Mouse (Mus musculus) heart, postnatal 0 days (tissue): ENCODE data around the gene Cyp17a1. TPM values are rescaled to one million over a fixed set of nuclear protein-coding genes. Genes with fewer than 3 reads are reported as not detected.

ENCODE experiments used
- ATAC-seq: fragments of 200-750 bp; cut with Nextera tagmentation; 2 replicates; pipeline ENCODE4 v1.8.0; 2017; ENCODE audit warnings: low read depth, moderate number of reproducible peaks, moderate library complexity; ENCODE audit not compliant: insufficient read depth
- DNase-seq: peaks from one replicate; pipeline ENCODE4 v3.0.0-alpha.2; 2016; ENCODE audit warnings: low spot score
- H3K27ac ChIP-seq: fragments of 300-500 bp; sonication (generic); 2 replicates; pipeline ENCODE4 v1.5.1; 2014; ENCODE audit warnings: low read depth, mild to moderate bottlenecking
- H3K27me3 ChIP-seq: fragments of 300-500 bp; sonication (generic); 2 replicates; pipeline ENCODE4 v1.6.1; 2014; ENCODE audit warnings: low read length, mixed read lengths; ENCODE audit not compliant: control insufficient read depth, insufficient read depth
- H3K36me3 ChIP-seq: fragments of 300-500 bp; sonication (generic); replicated peaks from 2 replicates; pipeline ENCODE4 v1.6.1; 2014; ENCODE audit warnings: low read length, mixed read lengths; ENCODE audit not compliant: control insufficient read depth, insufficient read depth
- H3K4me1 ChIP-seq: fragments of 300-500 bp; sonication (generic); 2 replicates; pipeline ENCODE4 v1.6.1; 2014; ENCODE audit warnings: antibody characterized with exemption; ENCODE audit not compliant: control insufficient read depth, insufficient read depth
- H3K4me2 ChIP-seq: fragments of 300-500 bp; sonication (generic); 2 replicates; pipeline ENCODE4 v1.6.1; 2014; ENCODE audit warnings: low read depth, mild to moderate bottlenecking, low read length, moderate library complexity
- H3K4me3 ChIP-seq: fragments of 300-500 bp; sonication (generic); 2 replicates; pipeline ENCODE4 v1.5.1; 2014; ENCODE audit warnings: low read depth, low read length
- H3K9ac ChIP-seq: fragments of 300-500 bp; sonication (generic); replicated peaks from 2 replicates; pipeline ENCODE4 v1.6.1; 2014; ENCODE audit warnings: low read depth, low read length, mixed read lengths
- H3K9me3 ChIP-seq: fragments of 300-500 bp; sonication (generic); replicated peaks from 2 replicates; pipeline ENCODE4 v1.6.1; 2016; ENCODE audit warnings: low read length; ENCODE audit not compliant: control insufficient read depth
- CTCF ChIP-seq: IDR thresholded peaks from 2 replicates; pipeline ENCODE4 v1.5.1; 2016; ENCODE audit warnings: antibody characterized with exemption, control low read depth, low read depth
- EP300 ChIP-seq: IDR thresholded peaks from 2 replicates; pipeline ENCODE4 v1.6.1; 2016; ENCODE audit warnings: antibody characterized with exemption, low read depth
- WGBS: fragments of 180-500 bp; shearing (Covaris S2); extraction: QIAGEN DNeasy Blood & Tissue Kit; methylation state at CpG from one replicate; pipeline ENCODE4 v1.1.7; 2014; 5-methylcytosine and 5-hydroxymethylcytosine counted together
- polyA plus RNA-seq: library from polyadenylated mRNA; unstranded; fragments of >200 nt; fragmentation: Nextera tagmentation; extraction: Ambion mirVana; gene quantifications from 2 replicates; pipeline ENCODE4 v1.2.1, GENCODE M21; 2015
- total RNA-seq: library from RNA; depleted of rRNA; stranded (reverse); fragments of >200 nt; gene quantifications from 2 replicates; pipeline ENCODE4 v1.2.3, GENCODE M21; 2014; ENCODE audit warnings: low replicate concordance

Cyp17a1 gene
- total and polyA plus RNA-seq, 2 experiments from 2014 or later, result 0.68 to 3.9 TPM

DNA sequence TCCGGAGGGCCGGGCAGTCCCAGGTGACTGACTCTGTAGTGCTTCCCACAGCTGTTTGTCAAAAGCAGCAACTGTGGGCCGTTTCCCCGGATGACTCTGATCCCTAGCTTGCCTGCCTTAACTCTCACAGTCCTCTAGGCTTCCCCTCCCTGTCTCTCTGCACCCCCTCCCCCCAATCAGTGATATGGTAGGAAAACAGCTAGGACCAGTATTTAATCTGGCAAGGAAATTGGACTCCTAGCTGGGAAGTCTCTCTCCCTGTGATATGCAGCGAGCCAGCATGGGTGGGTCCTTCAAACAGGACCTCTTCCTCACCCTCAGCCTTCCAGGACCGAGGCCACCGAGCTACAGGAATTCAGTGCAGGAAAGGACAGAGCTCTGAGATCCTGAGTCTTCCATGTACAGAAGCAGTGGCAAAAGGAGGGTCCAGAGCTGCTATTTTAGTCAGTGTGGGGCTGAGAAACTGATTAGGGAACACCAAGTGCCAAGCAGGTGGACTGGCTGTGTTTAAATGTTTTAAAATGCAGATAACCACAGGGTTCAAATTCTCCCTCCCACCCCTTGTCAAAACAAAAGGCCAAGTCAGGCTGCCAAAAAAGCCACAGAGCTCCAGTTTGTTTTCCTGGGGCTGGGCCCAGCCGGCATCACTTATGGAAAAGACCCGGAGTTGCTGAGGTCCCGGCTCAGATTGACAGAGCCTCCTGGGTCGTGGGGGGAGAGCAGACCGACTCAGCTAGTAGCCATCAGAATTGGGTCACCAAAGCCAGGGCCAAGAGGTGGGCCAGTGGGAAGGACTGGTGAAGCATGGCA, 28.0 kb downstream of the Cyp17a1 start:
- Histone ChIP-seq H3K36me3 (peaks cover 33% of the 10 kb centered on the region), H3K9ac (peak overlapping the region; percentile 39; the same call in 1 of the 2 replicates), H3K4me3 (no peak overlapping the region), H3K27me3 (no peaks in the 10 kb centered on the region), H3K9me3 (no peaks in the 10 kb centered on the region), H3K27ac (peak overlapping the region; percentile 94), H3K4me2 (peak overlapping the region; percentile 38), H3K4me1 (peaks cover 66% of the 10 kb centered on the region)
- 6% methylated on average over 12 of the region's 12 CpGs for WGBS
- ATAC-seq (peak; percentile 66), DNase-seq (peak; percentile 84)
- peak; percentile 68; the same call in 1 of the 2 replicates for TF ChIP-seq EP300
- peak; percentile 1; the same call in 1 of the 2 replicates for TF ChIP-seq CTCF

- no peak overlapping the region for H3K4me3 ChIP-seq
- H3K4me1 ChIP-seq, result peaks cover 72% of the 10 kb centered on the region
- WGBS, result 41% methylated on average over 10 of the region's 10 CpGs
- no peaks in the 10 kb centered on the region for H3K9me3 ChIP-seq
- H3K36me3 ChIP-seq, result peaks cover 27% of the 10 kb centered on the region
- H3K4me2 ChIP-seq, result peak overlapping the region; percentile 38
- TF ChIP-seq EP300, result no peak; the same call in 1 of the 2 replicates
- no peak for TF ChIP-seq CTCF
- DNase-seq (no peak), ATAC-seq (no peak)
- H3K27ac ChIP-seq, result peak overlapping the region; percentile 94
- H3K9ac ChIP-seq, result peak overlapping the region; percentile 39; the same call in 1 of the 2 replicates
- H3K27me3 ChIP-seq, result no peaks in the 10 kb centered on the region
Measured at GRCm38 (mm10) chr19:46644343-46644792, 28.6 kb downstream of the Cyp17a1 start.

GRCm38 (mm10) chr19:46643236-46643635, 29.7 kb downstream of the Cyp17a1 start:
- Histone ChIP-seq H3K4me2 (peak overlapping the region; percentile 38; the same call in 1 of the 2 replicates), H3K4me1 (peaks cover 79% of the 10 kb centered on the region), H3K27ac (peak overlapping the region; percentile 94), H3K4me3 (no peak overlapping the region), H3K9ac (0 out of 2 replicates have a peak overlapping the region, but pooled peaks have one; percentile 39), H3K36me3 (peaks cover 26% of the 10 kb centered on the region), H3K9me3 (no peaks in the 10 kb centered on the region), H3K27me3 (no peaks in the 10 kb centered on the region)
- peak; percentile 66 for DNase-seq
- 26% methylated on average over 5 of the region's 5 CpGs for WGBS
- ATAC-seq, result no peak
- TF ChIP-seq EP300 (no peak), CTCF (no peak)

- Histone ChIP-seq H3K36me3 (peaks cover 28% of the 10 kb centered on the region), H3K9ac (peak overlapping the region; percentile 22; the same call in 1 of the 2 replicates), H3K27ac (peak overlapping the region; percentile 94), H3K9me3 (no peaks in the 10 kb centered on the region), H3K4me2 (peak overlapping the region; percentile 33), H3K4me1 (peaks cover 79% of the 10 kb centered on the region), H3K27me3 (no peaks in the 10 kb centered on the region), H3K4me3 (no peak overlapping the region)
- ATAC-seq, result no peak
- no peak for TF ChIP-seq EP300
- TF ChIP-seq CTCF, result no peak
- peak; percentile 56 for DNase-seq
- 38% methylated on average over 22 of the region's 22 CpGs for WGBS
Measured at GRCm38 (mm10) chr19:46642136-46642753, 30.7 kb downstream of the Cyp17a1 start.

DNA sequence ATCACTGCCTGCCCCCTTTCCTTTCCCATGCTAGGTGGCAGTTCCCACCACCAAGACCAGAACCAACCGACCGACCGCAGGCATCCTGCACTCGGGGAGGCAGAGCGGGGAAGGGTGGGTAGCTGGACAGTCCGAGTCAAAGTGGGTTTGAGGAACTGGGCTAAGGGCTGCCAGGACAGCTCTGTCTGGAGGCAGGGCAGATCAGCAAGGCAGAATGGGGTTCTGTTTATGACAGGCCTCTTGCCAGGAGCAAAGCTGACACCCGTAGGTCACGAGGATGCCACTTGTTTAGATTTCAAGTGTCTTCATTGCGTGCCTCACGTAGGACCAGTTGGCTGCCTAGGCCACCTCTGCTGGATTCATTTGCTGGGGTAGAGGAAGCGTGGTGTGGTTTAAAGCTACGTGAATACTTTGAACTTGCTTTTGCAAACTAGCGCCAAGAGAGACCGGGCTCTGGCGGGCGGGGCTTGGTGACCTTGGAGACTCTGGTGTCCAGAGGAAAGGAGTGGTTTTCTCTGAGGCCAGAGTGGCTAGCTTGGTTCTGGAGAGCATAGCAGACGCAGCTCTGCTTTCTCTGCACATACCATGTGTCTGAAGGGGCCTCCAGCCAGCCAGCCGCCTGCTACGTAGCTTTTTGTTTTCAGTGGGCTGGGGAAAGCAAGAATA, 31.4 kb downstream of the Cyp17a1 start:
- peaks cover 24% of the 10 kb centered on the region for H3K36me3 ChIP-seq
- 16% methylated on average over 19 of the region's 19 CpGs for whole genome bisulfite sequencing
- DNase-seq, result peak; percentile 82
- no peaks in the 10 kb centered on the region for H3K9me3 ChIP-seq
- no peaks in the 10 kb centered on the region for H3K27me3 ChIP-seq
- no peak for TF ChIP-seq EP300
- peak overlapping the region; percentile 22; the same call in 1 of the 2 replicates for H3K9ac ChIP-seq
- H3K27ac ChIP-seq, result peak overlapping the region; percentile 94
- no peak overlapping the region for H3K4me3 ChIP-seq
- peaks cover 76% of the 10 kb centered on the region for H3K4me1 ChIP-seq
- H3K4me2 ChIP-seq, result peak overlapping the region; percentile 33
- ATAC-seq, result peak; percentile 50
